Mouse (Mus musculus) stomach, embryonic 16.5 days (tissue): Measurements from ENCODE around the gene Spns1. TPM values are rescaled to one million over a fixed set of nuclear protein-coding genes. Genes with fewer than 3 reads are reported as not detected.

Experiments
- ATAC-seq: fragments of 200-750 bp; cut with Nextera tagmentation; 2 replicates; pipeline ENCODE4 v1.8.0; 2017; ENCODE audit warnings: moderate number of reproducible peaks, moderate TSS enrichment; ENCODE audit not compliant: insufficient read depth, low FRiP score
- H3K27ac ChIP-seq: fragments of 300-500 bp; sonication (generic); 2 replicates; pipeline ENCODE4 v1.5.1; 2014; ENCODE audit warnings: low read length
- H3K27me3 ChIP-seq: fragments of 300-500 bp; sonication (generic); 2 replicates; pipeline ENCODE4 v1.6.1; 2014; ENCODE audit warnings: low read length, control low read depth, mixed read lengths; ENCODE audit not compliant: control insufficient read depth, insufficient read depth
- H3K36me3 ChIP-seq: fragments of 300-500 bp; sonication (generic); 2 replicates; pipeline ENCODE4 v1.6.1; 2014; ENCODE audit warnings: low read length; ENCODE audit not compliant: control insufficient read depth, insufficient read depth
- H3K4me1 ChIP-seq: fragments of 300-500 bp; sonication (generic); 2 replicates; pipeline ENCODE4 v1.6.1; 2014; ENCODE audit warnings: low read length, control low read depth, mixed read lengths; ENCODE audit not compliant: control insufficient read depth, insufficient read depth
- H3K4me2 ChIP-seq: fragments of 300-500 bp; sonication (generic); 2 replicates; pipeline ENCODE4 v1.6.1; 2014; ENCODE audit warnings: low read depth, low read length, mixed read lengths
- H3K4me3 ChIP-seq: fragments of 300-500 bp; sonication (generic); replicated peaks from 2 replicates; pipeline ENCODE4 v1.5.1; 2014; ENCODE audit warnings: mild to moderate bottlenecking, low read length
- H3K9ac ChIP-seq: fragments of 300-500 bp; sonication (generic); 2 replicates; pipeline ENCODE4 v1.6.1; 2014; ENCODE audit warnings: low read length
- H3K9me3 ChIP-seq: fragments of 300-500 bp; sonication (generic); replicated peaks from 2 replicates; pipeline ENCODE4 v1.6.1; 2016; ENCODE audit warnings: low read length, control low read depth; ENCODE audit not compliant: control insufficient read depth
- WGBS: fragments of 180-500 bp; shearing (Covaris S2); extraction: QIAGEN DNeasy Blood & Tissue Kit; methylation state at CpG from one replicate; pipeline ENCODE4 v1.1.7; 2014; 5-methylcytosine and 5-hydroxymethylcytosine counted together
- polyA plus RNA-seq: library from polyadenylated mRNA; unstranded; fragments of >200 nt; fragmentation: Nextera tagmentation; extraction: Ambion mirVana; gene quantifications from 2 replicates; pipeline ENCODE4 v1.2.1, GENCODE M21; 2015

Gene Spns1
- polyA plus RNA-seq, 1 experiment from 2014 or later, result 48.1 TPM

DNA sequence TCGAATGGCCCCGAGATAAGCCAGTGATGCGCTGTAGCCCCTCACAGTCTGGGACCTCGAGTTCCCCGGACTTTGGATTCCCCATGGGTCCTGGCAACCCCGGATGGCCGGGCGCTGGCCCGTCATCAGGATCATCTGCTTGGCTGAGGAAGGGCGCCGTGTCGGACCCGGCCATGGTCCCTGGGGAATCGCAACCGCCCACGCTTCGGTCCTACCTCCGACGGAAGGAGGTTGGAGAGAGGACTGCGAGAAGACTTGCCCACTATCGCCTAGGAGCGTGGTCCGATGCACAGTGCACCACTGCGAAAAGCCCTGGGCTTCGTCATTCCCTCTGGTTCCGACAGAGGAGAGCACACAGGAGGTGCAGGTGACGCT lies 360 bp downstream of the Spns1 start:
- H3K4me2 ChIP-seq, result peak overlapping the region; percentile 96
- peak overlapping the region; percentile 80 for H3K4me3 ChIP-seq
- H3K9me3 ChIP-seq, result no peaks in the 10 kb centered on the region
- H3K36me3 ChIP-seq, result no peaks in the 10 kb centered on the region
- WGBS, result 1% methylated on average over 27 of the region's 27 CpGs
- H3K27ac ChIP-seq, result no peak overlapping the region
- H3K9ac ChIP-seq, result peak overlapping the region; percentile 81
- no peaks in the 10 kb centered on the region for H3K27me3 ChIP-seq
- peak; percentile 52; the same call in 1 of the 2 replicates for ATAC-seq
- peaks cover 10% of the 10 kb centered on the region for H3K4me1 ChIP-seq

DNA sequence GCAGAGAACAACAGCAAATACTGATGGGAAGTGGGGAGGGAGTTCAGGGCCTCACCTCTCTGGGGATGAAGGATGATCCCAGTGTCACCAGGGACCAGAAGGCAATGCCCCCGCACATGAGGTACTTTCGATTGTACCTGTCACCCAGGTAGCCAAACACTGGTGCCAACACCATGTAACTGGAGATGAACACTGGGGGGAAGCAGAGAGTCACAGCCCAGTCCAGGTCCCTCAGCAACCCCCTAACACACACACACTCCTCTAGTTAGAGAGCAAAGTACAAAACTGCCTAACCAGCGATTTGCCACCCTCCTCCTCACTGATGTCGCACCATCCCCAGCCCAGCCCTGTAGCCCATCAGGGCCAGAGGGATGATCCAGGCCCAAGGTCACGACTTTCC lies 2.2 kb downstream of the Spns1 start:
- ATAC-seq, result no peak
- H3K27me3 ChIP-seq, result no peaks in the 10 kb centered on the region
- no peak overlapping the region for H3K9ac ChIP-seq
- no peak overlapping the region for H3K4me2 ChIP-seq
- peaks cover 10% of the 10 kb centered on the region for H3K4me1 ChIP-seq
- WGBS, result 69% methylated on average over 5 of the region's 5 CpGs
- H3K27ac ChIP-seq, result no peak overlapping the region
- H3K9me3 ChIP-seq, result no peaks in the 10 kb centered on the region
- H3K36me3 ChIP-seq, result no peaks in the 10 kb centered on the region
- H3K4me3 ChIP-seq, result no peak overlapping the region

DNA sequence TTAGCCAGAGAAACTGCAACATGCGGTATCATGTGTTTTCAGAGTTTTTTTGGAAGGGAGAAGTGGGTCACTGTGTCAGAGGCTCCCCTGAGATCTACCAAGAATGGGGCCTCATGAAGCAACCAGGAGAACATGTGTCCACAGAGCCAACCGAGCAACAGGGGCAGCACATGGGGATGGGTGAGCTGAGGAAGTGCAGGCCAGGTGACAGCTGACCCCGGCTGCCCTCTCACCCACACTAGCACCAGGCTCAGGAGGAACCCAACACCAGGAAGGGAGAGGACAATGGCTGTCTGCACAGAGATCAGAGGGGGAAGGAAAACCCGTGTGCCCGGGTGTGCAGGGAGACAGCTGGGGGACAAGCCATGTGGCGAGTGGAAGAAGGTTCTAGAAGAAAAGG lies 2.7 kb downstream of the Spns1 start:
- Histone ChIP-seq H3K36me3 (no peaks in the 10 kb centered on the region), H3K27ac (no peak overlapping the region), H3K4me1 (peaks cover 10% of the 10 kb centered on the region), H3K9me3 (no peaks in the 10 kb centered on the region), H3K9ac (no peak overlapping the region), H3K27me3 (no peaks in the 10 kb centered on the region), H3K4me2 (no peak overlapping the region), H3K4me3 (no peak overlapping the region)
- ATAC-seq, result no peak
- 70% methylated on average over 6 of the region's 6 CpGs for WGBS

DNA sequence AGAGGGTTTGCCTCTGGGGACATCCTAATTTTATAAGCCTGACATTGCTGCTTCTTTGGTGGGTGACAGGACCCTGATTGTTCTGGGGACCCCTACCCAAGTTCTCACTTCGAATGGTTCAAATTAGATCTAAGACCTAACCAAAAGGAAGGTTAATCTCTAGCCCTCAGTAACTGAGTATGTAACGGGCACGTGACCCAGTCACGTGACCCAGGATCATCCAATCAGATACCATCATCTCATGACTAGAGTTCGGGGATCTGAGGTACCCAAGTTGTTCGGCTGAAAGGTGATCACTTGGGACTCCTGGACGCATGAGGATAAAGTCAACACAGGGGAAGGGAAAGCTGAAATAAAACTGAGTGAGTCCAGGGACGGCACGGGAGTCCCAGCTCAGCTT lies 4.2 kb downstream of the Spns1 start:
- H3K9me3 ChIP-seq, result no peaks in the 10 kb centered on the region
- ATAC-seq, result no peak
- WGBS, result 87% methylated on average over 9 of the region's 9 CpGs

DNA sequence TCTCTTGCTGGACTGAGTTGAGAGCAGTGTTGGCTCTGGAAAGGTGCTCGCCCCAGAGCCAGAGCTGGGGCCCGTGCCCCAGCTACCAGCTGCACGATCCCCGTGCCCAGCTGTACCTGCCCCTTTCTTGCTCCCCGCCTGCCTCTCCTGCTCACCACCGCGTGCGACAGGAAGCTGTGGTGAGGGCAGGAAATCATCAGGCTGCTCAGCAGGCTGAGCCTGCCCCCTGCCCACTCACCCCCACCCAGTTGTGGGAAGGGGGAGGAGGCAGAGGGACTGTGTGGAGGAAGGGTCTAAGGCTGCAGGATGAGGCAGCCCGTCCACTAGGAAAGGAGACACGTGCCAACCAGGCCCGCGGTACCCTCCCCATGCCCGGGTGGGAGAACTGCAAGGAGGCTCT lies 7.9 kb downstream of the Spns1 start, which contains the start of gene Lat:
Gene Lat, minus strand, starts transcription at position 178 of the 400 bp plus-strand sequence.
- Histone ChIP-seq H3K4me1 (no peaks in the 10 kb centered on the region), H3K27ac (no peak within 1 kb of the TSS), H3K9ac (no peak within 1 kb of the TSS), H3K4me2 (no peak within 1 kb of the TSS), H3K27me3 (no peaks in the 10 kb centered on the region), H3K4me3 (no peak within 1 kb of the TSS), H3K9me3 (no peaks in the 10 kb centered on the region), H3K36me3 (no peaks in the 10 kb centered on the region)
- WGBS, result 67% methylated on average over 13 of the region's 13 CpGs
- ATAC-seq, result no peak

More for the DNA sequence above, 4.2 kb downstream of the Spns1 start:
- Histone ChIP-seq H3K27ac (no peak overlapping the region), H3K4me1 (peaks cover 9% of the 10 kb centered on the region), H3K4me3 (no peak overlapping the region), H3K9ac (no peak overlapping the region), H3K36me3 (no peaks in the 10 kb centered on the region), H3K4me2 (no peak overlapping the region), H3K27me3 (no peaks in the 10 kb centered on the region)

DNA sequence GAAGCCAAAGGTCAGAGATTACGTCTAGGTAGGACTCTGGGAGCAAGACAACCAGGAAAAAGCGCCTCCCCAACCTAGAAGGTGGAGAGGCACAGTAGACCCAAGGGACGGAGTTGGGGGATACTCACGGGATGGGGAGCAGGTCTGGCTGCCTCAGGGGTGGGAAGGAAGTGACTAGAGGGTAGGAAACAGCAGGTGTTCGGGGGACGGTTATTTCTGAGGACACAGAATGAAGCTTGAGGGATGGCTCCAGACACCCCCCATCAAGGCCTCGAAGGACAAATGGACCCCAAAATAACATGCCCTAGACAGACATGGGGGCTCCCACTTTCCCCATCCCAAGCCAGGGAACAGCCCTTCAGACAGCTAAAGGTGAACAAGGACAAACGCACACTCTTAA lies 8.9 kb downstream of the Spns1 start:
- WGBS, result 85% methylated on average over 8 of the region's 8 CpGs
- no peaks in the 10 kb centered on the region for H3K4me1 ChIP-seq
- no peak overlapping the region for H3K27ac ChIP-seq
- H3K4me2 ChIP-seq, result no peak overlapping the region
- no peak overlapping the region for H3K9ac ChIP-seq
- H3K9me3 ChIP-seq, result no peaks in the 10 kb centered on the region
- no peak overlapping the region for H3K4me3 ChIP-seq
- H3K36me3 ChIP-seq, result no peaks in the 10 kb centered on the region
- H3K27me3 ChIP-seq, result no peaks in the 10 kb centered on the region
- ATAC-seq, result no peak

DNA sequence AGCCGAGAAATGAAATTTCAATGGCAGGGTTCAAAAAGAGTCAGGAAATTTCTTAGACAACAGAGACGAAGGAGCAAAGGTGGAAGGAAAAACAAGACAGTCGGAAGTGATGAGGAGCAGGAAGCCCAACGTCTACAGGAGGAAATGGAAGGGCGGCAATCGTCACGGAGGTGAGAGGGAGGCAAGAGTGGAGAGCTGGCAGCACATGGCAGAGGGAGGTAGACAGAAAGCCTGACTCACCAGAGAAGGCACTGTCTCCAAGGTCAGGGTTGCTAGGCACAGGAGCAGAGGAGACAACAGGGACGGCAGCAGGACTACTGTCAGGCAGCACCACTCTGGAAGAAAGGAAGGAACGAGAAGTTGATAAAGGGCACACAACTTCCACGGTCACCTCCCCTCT lies 9.6 kb downstream of the Spns1 start:
- H3K27me3 ChIP-seq, result no peaks in the 10 kb centered on the region
- no peak for ATAC-seq
- 86% methylated on average over 10 of the region's 10 CpGs for WGBS
- H3K36me3 ChIP-seq, result no peaks in the 10 kb centered on the region
- H3K4me1 ChIP-seq, result no peaks in the 10 kb centered on the region
- no peak overlapping the region for H3K9ac ChIP-seq
- H3K4me3 ChIP-seq, result no peak overlapping the region
- no peak overlapping the region for H3K27ac ChIP-seq
- H3K4me2 ChIP-seq, result no peak overlapping the region
- H3K9me3 ChIP-seq, result no peaks in the 10 kb centered on the region

DNA sequence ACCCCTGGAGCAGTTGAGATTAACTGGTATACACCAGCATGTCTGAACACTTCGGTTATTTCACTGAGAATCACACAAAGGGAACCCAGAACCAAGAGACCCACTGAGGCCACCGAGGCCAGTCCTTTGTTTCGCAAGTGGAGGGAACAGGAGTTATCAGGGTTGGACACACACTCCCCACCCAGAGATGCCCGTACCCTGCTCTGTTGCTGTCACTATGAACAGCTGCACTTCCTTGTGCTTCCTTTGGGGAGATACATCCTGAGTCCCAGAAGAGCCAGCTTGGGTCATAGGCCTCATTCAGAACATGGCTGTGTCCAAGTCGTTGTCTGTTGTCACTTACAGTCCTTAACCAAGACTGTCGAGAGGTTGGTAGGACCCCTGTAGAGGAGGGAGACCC lies 14.2 kb downstream of the Spns1 start:
- 71% methylated on average over 6 of the region's 6 CpGs for WGBS
- Histone ChIP-seq H3K4me3 (no peak overlapping the region), H3K4me2 (no peak overlapping the region), H3K9me3 (no peaks in the 10 kb centered on the region), H3K4me1 (no peaks in the 10 kb centered on the region), H3K36me3 (no peaks in the 10 kb centered on the region), H3K9ac (no peak overlapping the region), H3K27me3 (no peaks in the 10 kb centered on the region), H3K27ac (no peak overlapping the region)
- ATAC-seq, result no peak

DNA sequence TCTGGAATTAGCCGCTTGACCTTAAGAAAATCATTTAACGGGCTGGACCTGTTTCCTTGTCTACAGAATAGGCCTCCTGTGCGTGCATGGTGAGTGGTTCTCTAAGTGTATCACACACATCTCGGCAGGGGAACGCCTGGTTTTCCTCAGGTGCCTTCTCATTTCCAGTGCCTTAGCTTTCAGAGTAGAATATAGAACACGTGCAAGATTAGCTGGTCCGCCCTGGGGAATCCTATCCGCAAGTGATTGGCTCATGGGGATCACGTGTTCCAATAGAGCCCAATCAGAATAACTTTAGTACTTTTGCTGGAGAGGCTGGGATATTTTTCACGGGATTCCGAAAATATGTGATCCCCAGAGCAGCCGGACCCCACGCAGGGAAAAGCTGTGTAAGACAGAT lies 18.2 kb downstream of the Spns1 start:
- H3K4me1 ChIP-seq, result no peaks in the 10 kb centered on the region; the same call in 1 of the 2 replicates
- no peak for ATAC-seq
- H3K36me3 ChIP-seq, result no peaks in the 10 kb centered on the region
- H3K4me3 ChIP-seq, result no peak overlapping the region
- 58% methylated on average over 13 of the region's 13 CpGs for WGBS
- H3K27ac ChIP-seq, result no peak overlapping the region
- no peaks in the 10 kb centered on the region for H3K9me3 ChIP-seq
- H3K4me2 ChIP-seq, result no peak overlapping the region
- no peak overlapping the region for H3K9ac ChIP-seq
- no peaks in the 10 kb centered on the region for H3K27me3 ChIP-seq

DNA sequence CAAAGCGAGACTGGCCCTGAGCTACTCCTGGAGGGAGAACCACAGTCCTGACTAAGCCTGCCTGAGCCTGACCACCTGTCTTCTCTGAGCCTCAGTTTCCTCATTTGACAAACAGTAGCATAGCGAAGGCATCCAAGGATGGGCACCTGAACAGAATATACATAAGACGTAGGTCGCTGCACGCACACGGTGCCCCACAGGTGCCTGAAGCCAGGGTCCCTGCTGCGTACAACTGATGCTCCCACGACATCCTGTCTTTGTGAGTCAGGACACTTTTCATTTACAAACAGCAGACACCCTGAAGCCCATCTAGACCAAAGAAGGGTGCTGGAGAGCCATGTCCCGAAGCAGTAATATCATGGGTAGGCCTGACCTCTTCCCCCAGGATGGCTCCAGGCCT lies 18.8 kb downstream of the Spns1 start:
- H3K4me3 ChIP-seq, result no peak overlapping the region
- H3K36me3 ChIP-seq, result no peaks in the 10 kb centered on the region
- no peak overlapping the region for H3K4me2 ChIP-seq
- no peaks in the 10 kb centered on the region for H3K27me3 ChIP-seq
- H3K27ac ChIP-seq, result no peak overlapping the region
- 95% methylated on average over 9 of the region's 9 CpGs for WGBS
- ATAC-seq, result no peak
- H3K9me3 ChIP-seq, result no peaks in the 10 kb centered on the region
- H3K4me1 ChIP-seq, result no peaks in the 10 kb centered on the region; the same call in 1 of the 2 replicates
- no peak overlapping the region for H3K9ac ChIP-seq
